Mouse (Mus musculus) limb, embryonic 15.5 days (tissue): ENCODE results near the gene C5ar1. TPM values are rescaled to one million over a fixed set of nuclear protein-coding genes. Genes with fewer than 3 reads are reported as not detected.

ENCODE experiments used
- ATAC-seq: fragments of 200-750 bp; cut with Nextera tagmentation; 2 replicates; pipeline ENCODE4 v1.8.0; 2017; ENCODE audit warnings: low read depth, moderate TSS enrichment; ENCODE audit not compliant: insufficient number of reproducible peaks, low FRiP score, low TSS enrichment
- H3K27ac ChIP-seq: fragments of 300-500 bp; sonication (generic); 2 replicates; pipeline ENCODE4 v1.5.1; 2015; ENCODE audit warnings: moderate library complexity, mild to moderate bottlenecking, inconsistent platforms
- H3K27me3 ChIP-seq: fragments of 300-500 bp; sonication (generic); 2 replicates; pipeline ENCODE4 v1.6.1; 2015; ENCODE audit warnings: inconsistent platforms
- H3K36me3 ChIP-seq: fragments of 300-500 bp; sonication (generic); 2 replicates; pipeline ENCODE4 v1.6.1; 2015; ENCODE audit warnings: inconsistent platforms
- H3K4me1 ChIP-seq: fragments of 300-500 bp; sonication (generic); 2 replicates; pipeline ENCODE4 v1.6.1; 2015; ENCODE audit warnings: inconsistent platforms
- H3K4me2 ChIP-seq: fragments of 300-500 bp; sonication (generic); 2 replicates; pipeline ENCODE4 v1.6.1; 2015; ENCODE audit warnings: mild to moderate bottlenecking, inconsistent platforms
- H3K4me3 ChIP-seq: fragments of 300-500 bp; sonication (generic); 2 replicates; pipeline ENCODE4 v1.5.1; 2015; ENCODE audit warnings: mild to moderate bottlenecking, inconsistent platforms
- H3K9ac ChIP-seq: fragments of 300-500 bp; sonication (generic); 2 replicates; pipeline ENCODE4 v1.6.1; 2015; ENCODE audit warnings: inconsistent platforms
- H3K9me3 ChIP-seq: fragments of 300-500 bp; sonication (generic); 2 replicates; pipeline ENCODE4 v1.6.1; 2016; ENCODE audit warnings: inconsistent platforms
- WGBS: fragments of 180-500 bp; shearing (Covaris S2); methylation state at CpG from one replicate; pipeline ENCODE4 v1.1.7; 2015; 5-methylcytosine and 5-hydroxymethylcytosine counted together
- polyA plus RNA-seq: library from polyadenylated mRNA; unstranded; fragments of >200 nt; fragmentation: Nextera tagmentation; extraction: Ambion mirVana; gene quantifications from 2 replicates; pipeline ENCODE4 v1.2.1, GENCODE M21; 2015

The C5ar1 gene
- polyA plus RNA-seq, 1 experiment from 2014 or later = 5.3 TPM

GRCm38 (mm10) chr7:16208781-16209665, 50.3 kb downstream of the C5ar1 start:
- Histone ChIP-seq H3K36me3 (peaks cover 81% of the 10 kb centered on the region), H3K27ac (no peak overlapping the region), H3K4me1 (no peaks in the 10 kb centered on the region), H3K27me3 (no peaks in the 10 kb centered on the region), H3K4me2 (no peak overlapping the region), H3K9ac (no peak overlapping the region), H3K4me3 (no peak overlapping the region), H3K9me3 (no peaks in the 10 kb centered on the region)
- WGBS = 83% methylated on average over 21 of the region's 21 CpGs
- ATAC-seq = no peak

DNA sequence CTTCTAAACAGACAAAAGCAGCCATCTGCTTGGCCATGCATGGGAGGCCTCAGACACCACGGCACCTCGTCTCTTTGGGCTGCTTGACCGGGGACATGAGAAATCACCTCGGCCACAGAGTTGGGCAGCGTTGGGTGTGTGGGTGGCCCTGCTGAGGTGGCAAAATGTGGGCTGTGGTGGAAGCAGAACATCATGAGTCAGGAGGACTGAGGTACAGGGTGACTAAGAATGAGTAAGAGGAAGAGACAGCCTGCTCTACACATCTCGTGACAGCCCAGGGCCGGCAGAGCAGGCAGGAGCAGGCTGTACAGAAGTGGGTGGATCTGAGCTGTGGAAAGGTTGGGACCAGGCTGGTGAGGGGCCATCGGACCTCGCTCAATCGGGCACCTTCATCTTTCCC, 51.8 kb downstream of the C5ar1 start:
- Histone ChIP-seq H3K9me3 (no peaks in the 10 kb centered on the region), H3K27me3 (no peaks in the 10 kb centered on the region), H3K27ac (no peak overlapping the region), H3K4me1 (no peaks in the 10 kb centered on the region), H3K4me2 (no peak overlapping the region), H3K9ac (no peak overlapping the region), H3K36me3 (peaks cover 81% of the 10 kb centered on the region), H3K4me3 (no peak overlapping the region)
- WGBS = 88% methylated on average over 10 of the region's 10 CpGs
- ATAC-seq = 0 out of 2 replicates have a peak, but pooled peaks have one; percentile 33

- ATAC-seq = no peak
- Histone ChIP-seq H3K4me1 (no peaks in the 10 kb centered on the region), H3K36me3 (peaks cover 84% of the 10 kb centered on the region), H3K4me2 (no peak overlapping the region), H3K4me3 (no peak overlapping the region), H3K9ac (no peak overlapping the region), H3K27me3 (no peaks in the 10 kb centered on the region), H3K9me3 (no peaks in the 10 kb centered on the region), H3K27ac (no peak overlapping the region)
- 81% methylated on average over 7 of the region's 7 CpGs for WGBS
Observed at GRCm38 (mm10) chr7:16207076-16207475, 52.3 kb downstream of the C5ar1 start.

DNA sequence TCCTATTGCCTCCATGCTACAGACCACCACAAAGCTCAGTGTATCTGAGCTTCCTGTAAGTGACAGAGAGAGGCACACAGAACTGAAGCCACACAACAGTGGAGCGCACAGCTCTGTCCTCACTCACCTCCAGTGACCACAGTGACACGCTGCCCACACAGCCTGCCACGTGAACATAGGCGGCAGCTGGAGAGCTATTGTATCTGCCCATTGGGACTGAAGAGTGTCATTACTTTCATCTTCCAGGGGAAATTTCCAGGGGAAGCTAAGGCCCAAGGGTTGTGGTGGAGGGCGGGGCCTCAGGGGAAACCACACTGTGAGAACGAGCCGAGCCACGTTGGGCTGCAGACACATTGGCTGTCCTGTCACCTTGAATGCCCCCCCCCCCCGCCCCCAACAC, 54.5 kb downstream of the C5ar1 start:
- H3K4me2 ChIP-seq = no peak overlapping the region
- peaks cover 83% of the 10 kb centered on the region for H3K36me3 ChIP-seq
- H3K9me3 ChIP-seq = no peaks in the 10 kb centered on the region
- no peak for ATAC-seq
- WGBS = 79% methylated on average over 9 of the region's 9 CpGs
- H3K27me3 ChIP-seq = no peaks in the 10 kb centered on the region
- no peak overlapping the region for H3K9ac ChIP-seq
- H3K4me1 ChIP-seq = no peaks in the 10 kb centered on the region
- H3K4me3 ChIP-seq = no peak overlapping the region
- H3K27ac ChIP-seq = no peak overlapping the region

GRCm38 (mm10) chr7:16203505-16203903, 55.8 kb downstream of the C5ar1 start:
- Histone ChIP-seq H3K36me3 (peaks cover 83% of the 10 kb centered on the region), H3K4me1 (no peaks in the 10 kb centered on the region), H3K27me3 (no peaks in the 10 kb centered on the region), H3K4me2 (no peak overlapping the region), H3K9ac (no peak overlapping the region), H3K27ac (no peak overlapping the region), H3K9me3 (no peaks in the 10 kb centered on the region), H3K4me3 (no peak overlapping the region)
- ATAC-seq = no peak
- WGBS = 82% methylated on average over 13 of the region's 13 CpGs

GRCm38 (mm10) chr7:16202756-16203504, 56.4 kb downstream of the C5ar1 start:
- H3K4me3 ChIP-seq = no peak overlapping the region
- no peaks in the 10 kb centered on the region for H3K4me1 ChIP-seq
- no peaks in the 10 kb centered on the region for H3K9me3 ChIP-seq
- no peak overlapping the region for H3K9ac ChIP-seq
- H3K27ac ChIP-seq = no peak overlapping the region
- H3K36me3 ChIP-seq = peaks cover 87% of the 10 kb centered on the region
- H3K4me2 ChIP-seq = no peak overlapping the region
- no peak for ATAC-seq
- 81% methylated on average over 15 of the region's 15 CpGs for WGBS
- H3K27me3 ChIP-seq = no peaks in the 10 kb centered on the region

- Histone ChIP-seq H3K27ac (no peak overlapping the region), H3K4me1 (no peaks in the 10 kb centered on the region), H3K4me2 (no peak overlapping the region), H3K9me3 (no peaks in the 10 kb centered on the region), H3K9ac (no peak overlapping the region), H3K36me3 (peaks cover 86% of the 10 kb centered on the region), H3K4me3 (no peak overlapping the region), H3K27me3 (no peaks in the 10 kb centered on the region)
- no peak for ATAC-seq
- WGBS = 88% methylated on average over 6 of the region's 6 CpGs
Observed at GRCm38 (mm10) chr7:16201136-16201535, 58.2 kb downstream of the C5ar1 start.

DNA sequence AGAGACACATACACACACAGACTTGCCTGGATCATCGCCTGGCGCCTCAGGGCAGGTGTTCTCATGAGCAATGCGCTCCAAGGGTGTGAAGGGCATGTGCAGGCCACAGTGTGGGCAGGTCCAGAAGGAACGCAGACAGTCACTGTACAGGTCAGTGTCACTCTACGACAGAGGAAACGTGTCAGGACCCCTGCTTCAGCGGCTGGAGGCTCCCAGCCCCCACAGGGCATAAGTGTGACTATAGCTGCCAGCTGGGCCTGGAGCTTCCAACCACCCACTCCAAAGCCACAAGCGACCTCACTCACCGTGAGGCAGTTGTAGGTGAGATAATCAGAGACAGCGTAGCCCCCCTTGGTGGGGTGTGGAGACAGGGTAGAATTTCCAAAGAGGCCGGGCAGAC, 60.8 kb downstream of the C5ar1 start:
- H3K9me3 ChIP-seq = no peaks in the 10 kb centered on the region
- no peak overlapping the region for H3K4me2 ChIP-seq
- no peak overlapping the region for H3K9ac ChIP-seq
- no peak overlapping the region for H3K27ac ChIP-seq
- WGBS = 82% methylated on average over 11 of the region's 11 CpGs
- ATAC-seq = no peak
- no peaks in the 10 kb centered on the region for H3K4me1 ChIP-seq
- H3K4me3 ChIP-seq = no peak overlapping the region
- peaks cover 70% of the 10 kb centered on the region for H3K36me3 ChIP-seq
- no peaks in the 10 kb centered on the region for H3K27me3 ChIP-seq

DNA sequence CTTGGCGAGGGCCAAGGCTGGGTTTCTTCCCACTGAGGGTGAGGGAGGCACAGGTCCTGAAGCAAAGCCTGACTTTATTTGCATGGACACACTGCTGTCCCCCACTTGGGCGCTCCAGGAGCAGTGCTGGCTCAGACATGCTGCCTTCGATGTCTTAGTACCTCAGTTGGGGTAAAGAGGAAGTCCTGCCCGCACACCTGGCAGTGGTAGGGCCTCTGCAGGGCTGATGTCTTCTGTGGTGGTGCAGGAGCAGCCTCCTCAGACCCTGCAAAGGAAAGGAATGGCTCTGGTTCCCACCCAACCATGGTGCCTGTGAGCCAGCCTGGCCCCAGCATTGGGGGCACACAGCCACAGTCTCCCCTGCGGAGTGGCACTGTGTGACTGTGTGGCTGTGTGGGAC, 62.2 kb downstream of the C5ar1 start:
- 64% methylated on average over 5 of the region's 5 CpGs for WGBS
- H3K27ac ChIP-seq = no peak overlapping the region

More for the DNA sequence above, 62.2 kb downstream of the C5ar1 start:
- ATAC-seq = no peak
- Histone ChIP-seq H3K9me3 (no peaks in the 10 kb centered on the region), H3K27me3 (no peaks in the 10 kb centered on the region), H3K9ac (no peak overlapping the region), H3K4me3 (no peak overlapping the region), H3K4me1 (no peaks in the 10 kb centered on the region), H3K36me3 (peaks cover 56% of the 10 kb centered on the region), H3K4me2 (no peak overlapping the region)

Other genes with a start within 250 kb of the C5ar1 start
- 7.2 and 7.5 TPM in 2 replicates for gene Bicra, start 211.6 kb downstream of the C5ar1 start, polyA plus RNA-seq
- gene Zfp541, start 197.7 kb downstream of the C5ar1 start, polyA plus RNA-seq = 0.07 TPM in 1 of 2 replicates, not detected in the other
- 238 and 277 TPM in 2 replicates for gene Napa, start 161.1 kb downstream of the C5ar1 start, polyA plus RNA-seq
- gene Kptn, start 139.6 kb downstream of the C5ar1 start, polyA plus RNA-seq = 31.2 and 32.7 TPM in 2 replicates
- 0.08 and 0.14 TPM in 2 replicates for gene Slc8a2, start 129.7 kb downstream of the C5ar1 start, polyA plus RNA-seq
- 18.3 and 19.8 TPM in 2 replicates for gene Meis3, start 84.5 kb downstream of the C5ar1 start, polyA plus RNA-seq
- 12.1 and 13.5 TPM in 2 replicates for gene Dhx34, start 37.5 kb downstream of the C5ar1 start, polyA plus RNA-seq
- gene C5ar2, start 15.4 kb downstream of the C5ar1 start, polyA plus RNA-seq = 0.17 and 0.26 TPM in 2 replicates
- gene Inafm1, start 14.1 kb upstream of the C5ar1 start, polyA plus RNA-seq = 23.9 and 28.1 TPM in 2 replicates
- 26.6 and 27.0 TPM in 2 replicates for gene Ccdc9, start 27.3 kb upstream of the C5ar1 start, polyA plus RNA-seq
- 6.4 and 7.0 TPM in 2 replicates for gene Bbc3, start 48.9 kb upstream of the C5ar1 start, polyA plus RNA-seq
- 282 and 287 TPM in 2 replicates for gene Sae1, start 128.3 kb upstream of the C5ar1 start, polyA plus RNA-seq
- gene Zc3h4, start 141.4 kb upstream of the C5ar1 start, polyA plus RNA-seq = 12.3 and 14.1 TPM in 2 replicates
- 36.6 and 39.2 TPM in 2 replicates for gene Tmem160, start 193.2 kb upstream of the C5ar1 start, polyA plus RNA-seq
- 0.20 and 0.22 TPM in 2 replicates for gene Npas1, start 218.2 kb upstream of the C5ar1 start, polyA plus RNA-seq